Mouse (Mus musculus) adipocyte (in vitro differentiated cells): ENCODE results near the gene Icmt.
A peak's percentile ranks its signal among the peaks of the same experiment; 100 is the strongest.

Source experiments
- DNase-seq: peaks from one replicate; pipeline ENCODE4 v3.0.0-alpha.2; 2016; ENCODE audit warnings: low spot score

Gene Icmt

GRCm38 (mm10) chr4:152296874-152297861, at the start of gene Icmt:
Icmt (plus strand) TSS chr4:152297227.
- peak; percentile 97 for DNase-seq

DNA sequence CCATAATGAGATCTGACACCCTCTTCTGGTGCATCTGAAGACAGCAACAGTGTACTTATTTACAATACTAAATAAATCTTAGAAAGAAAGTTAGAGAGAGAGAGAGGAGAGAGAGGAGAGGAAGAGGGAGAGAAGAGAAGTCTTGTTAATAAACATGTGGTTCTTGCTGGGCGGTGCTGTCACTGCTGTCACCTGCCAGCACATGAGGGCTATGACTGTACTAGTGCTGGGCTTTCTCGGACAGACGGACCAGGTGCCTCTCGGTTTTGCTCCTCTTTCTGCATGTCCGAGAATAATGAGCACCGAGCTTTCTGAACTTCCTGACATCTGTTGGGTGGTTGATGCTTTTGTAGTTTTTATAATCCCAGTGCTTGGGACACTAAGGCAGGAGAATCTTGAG, 46.4 kb upstream of the Icmt start:
- no peak for DNase-seq

DNA sequence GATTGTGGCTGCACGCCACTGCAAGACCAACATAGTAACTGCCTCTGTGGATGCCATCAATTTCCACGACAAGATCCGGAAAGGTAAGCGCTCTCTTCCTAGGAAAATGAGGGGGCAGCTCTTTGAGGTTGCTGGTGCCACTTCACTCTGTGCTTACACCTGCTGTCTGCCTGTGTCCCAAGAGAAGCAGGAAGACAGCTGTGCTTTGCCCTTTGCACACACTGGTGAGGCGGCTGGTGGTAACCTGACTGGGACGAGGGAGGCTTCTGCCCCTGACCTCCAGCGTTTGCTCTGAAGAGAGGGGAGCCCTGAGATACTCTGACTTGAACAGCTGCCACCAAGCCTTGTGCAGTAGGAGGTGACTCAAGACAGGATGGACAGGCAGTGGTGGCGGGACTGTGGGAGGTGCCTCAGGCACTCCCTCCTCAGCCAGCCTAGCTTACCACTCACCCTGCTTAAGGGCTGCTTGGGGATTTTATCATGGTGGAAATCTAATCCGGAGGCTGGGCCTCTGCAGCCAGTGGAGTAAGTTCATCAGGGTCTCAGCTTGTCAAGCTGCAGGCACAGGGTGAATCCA, 43.8 kb upstream of the Icmt start:
- DNase-seq: no peak

DNA sequence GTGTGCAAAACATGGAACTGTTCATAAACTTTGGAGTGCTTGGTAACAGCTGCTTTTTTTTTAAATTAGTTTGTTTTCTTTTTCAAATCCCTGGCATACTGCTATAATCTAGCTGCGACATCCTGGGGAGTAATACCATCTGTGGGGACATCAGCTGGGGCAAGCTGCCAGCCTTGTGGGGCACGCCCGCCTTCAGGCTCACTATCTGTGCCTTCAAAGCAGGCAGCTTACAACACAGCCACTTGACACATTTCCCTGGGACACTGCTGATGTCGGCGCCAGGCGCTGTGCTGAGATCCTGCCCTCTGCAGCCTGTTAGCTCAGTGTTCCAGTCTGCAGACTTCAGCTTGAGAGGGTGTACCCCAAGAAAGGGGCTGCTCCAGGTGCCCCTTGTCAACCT, 40.0 kb upstream of the Icmt start:
- DNase-seq: peak; percentile 40

GRCm38 (mm10) chr4:152260451-152260850, 36.6 kb upstream of the Icmt start:
- no peak for DNase-seq

- no peak for DNase-seq
Measured at GRCm38 (mm10) chr4:152262187-152262586, 34.8 kb upstream of the Icmt start.

DNA sequence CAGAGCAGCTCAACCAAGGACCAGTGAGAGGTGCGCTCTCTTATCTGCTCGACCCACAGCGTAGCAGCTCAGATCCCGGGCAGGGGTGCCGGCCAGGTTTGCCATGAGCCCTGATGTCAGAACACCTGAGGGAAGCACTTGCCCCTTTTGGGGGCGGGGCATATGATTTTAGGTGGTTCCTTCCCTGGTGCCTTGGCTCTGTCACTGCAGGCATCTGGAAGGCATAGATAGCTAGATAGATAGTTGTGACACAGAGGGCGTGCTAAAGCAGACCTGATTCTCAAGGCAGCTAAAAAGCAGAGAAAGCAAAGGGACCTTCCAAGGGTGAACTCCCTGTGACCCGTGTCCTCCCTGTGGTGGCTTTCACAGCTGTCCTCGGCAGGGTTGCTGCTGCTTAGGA, 33.9 kb upstream of the Icmt start:
- DNase-seq: no peak

DNA sequence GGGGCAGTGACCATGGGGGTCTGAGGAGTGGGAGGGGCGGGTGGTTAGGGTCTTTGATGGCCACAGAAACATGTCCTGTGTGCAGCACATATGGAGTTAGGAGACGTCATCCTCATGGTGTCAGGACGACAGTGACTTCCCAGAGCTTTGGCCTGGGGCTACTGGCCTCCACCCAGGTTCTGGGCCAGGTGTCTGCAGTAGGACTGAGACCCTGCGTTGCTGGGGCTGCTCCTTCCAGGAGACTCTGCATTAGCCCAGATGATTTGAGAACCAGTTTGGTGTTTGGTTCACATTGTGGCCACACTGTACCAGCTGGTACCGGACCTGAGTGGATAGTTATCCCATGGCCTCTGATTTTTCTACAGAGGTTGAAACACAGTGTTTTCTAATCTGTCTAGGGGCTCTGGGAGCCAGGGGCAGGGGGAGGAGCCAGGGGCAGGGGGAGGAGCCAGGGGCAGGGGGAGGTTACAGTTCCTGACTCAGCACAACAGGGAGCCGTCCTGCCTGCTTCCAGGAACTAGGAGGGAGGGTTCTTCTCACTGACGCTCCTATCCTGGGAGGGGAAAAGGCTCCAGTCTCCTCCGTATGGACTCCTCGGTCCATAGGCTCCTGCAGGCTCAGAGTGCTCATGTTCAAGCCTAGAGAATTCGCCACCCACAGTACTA, 33.4 kb upstream of the Icmt start:
- DNase-seq: no peak

GRCm38 (mm10) chr4:152264177-152264530, 32.9 kb upstream of the Icmt start:
- DNase-seq: peak; percentile 48

- DNase-seq: no peak
Measured at GRCm38 (mm10) chr4:152264867-152265568, 32.0 kb upstream of the Icmt start.

GRCm38 (mm10) chr4:152265791-152266190, 31.2 kb upstream of the Icmt start:
- DNase-seq: no peak

DNA sequence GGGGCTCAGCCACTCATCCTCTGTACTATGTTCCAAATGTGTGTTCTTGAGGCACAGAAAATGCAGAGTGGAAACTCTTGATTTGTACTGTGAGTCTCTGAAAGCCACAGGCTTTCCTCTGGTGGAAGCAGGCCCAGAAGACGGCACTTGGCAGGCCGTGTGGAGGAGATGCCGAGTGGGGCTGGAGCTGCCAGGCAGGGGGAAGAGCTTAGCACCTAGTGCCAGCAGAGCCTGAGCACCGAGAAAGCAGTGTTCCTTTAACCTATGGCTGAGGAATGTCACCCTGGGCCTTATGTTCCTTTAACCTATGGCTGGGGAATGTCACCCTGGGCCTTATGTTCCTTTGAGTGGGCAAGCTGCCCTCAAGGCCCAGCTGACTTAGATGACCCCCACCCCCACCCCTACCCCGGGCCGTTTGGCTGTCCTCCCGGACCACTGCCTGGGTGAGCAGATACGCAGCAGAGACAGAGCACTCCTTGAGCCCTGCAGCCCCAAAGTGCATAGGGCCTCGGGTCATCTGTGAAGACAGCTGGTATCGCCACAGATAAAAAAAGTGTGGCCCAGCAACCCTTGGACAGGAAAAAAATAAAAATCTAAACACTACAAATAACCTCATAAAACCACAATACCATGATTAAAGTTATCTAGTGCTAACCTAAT, 30.7 kb upstream of the Icmt start:
- peak; percentile 54 for DNase-seq

- peak; percentile 93 for DNase-seq
Measured at GRCm38 (mm10) chr4:152267748-152268369, 29.2 kb upstream of the Icmt start.

GRCm38 (mm10) chr4:152269967-152270366, 27.1 kb upstream of the Icmt start:
- DNase-seq: no peak

DNA sequence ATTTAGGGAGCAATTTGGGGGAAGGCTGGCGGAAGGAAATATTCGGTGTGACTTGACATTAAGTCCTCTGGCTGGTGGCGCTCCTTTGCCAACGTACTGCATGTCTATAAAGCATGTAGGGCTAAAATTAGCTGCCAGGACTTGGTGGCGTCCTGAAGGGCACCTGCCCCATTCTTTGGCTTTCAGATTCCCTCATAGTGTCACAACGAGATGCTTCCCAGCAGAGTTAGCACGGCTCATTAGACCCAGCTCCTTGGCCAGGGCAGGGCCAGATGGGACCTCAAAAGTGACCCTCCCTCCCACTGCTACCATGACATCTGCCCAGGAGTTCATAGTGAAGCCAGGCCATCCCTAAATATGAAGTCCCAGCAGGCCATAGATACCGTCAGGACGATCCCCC, 26.4 kb upstream of the Icmt start:
- DNase-seq: no peak

DNA sequence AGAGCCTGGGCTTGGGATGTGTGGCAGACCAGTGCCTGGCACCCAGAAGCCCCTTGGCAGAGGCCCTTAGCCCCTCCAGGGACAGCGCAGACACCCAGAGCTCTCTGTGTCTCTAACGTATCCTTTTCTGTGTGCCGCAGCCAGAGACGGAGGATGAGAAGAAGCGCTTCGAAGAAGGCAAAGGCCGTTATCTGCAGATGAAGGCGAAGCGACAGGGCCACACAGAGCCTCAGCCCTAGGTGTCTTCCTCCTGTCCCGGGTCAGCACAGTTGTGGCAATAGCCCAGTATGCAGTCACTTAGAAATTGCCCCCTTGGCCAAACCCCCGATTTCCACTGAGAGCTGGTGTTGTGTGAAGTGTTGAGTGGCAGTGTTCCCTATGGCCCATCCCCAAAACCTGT, 25.7 kb upstream of the Icmt start:
- DNase-seq: no peak

DNA sequence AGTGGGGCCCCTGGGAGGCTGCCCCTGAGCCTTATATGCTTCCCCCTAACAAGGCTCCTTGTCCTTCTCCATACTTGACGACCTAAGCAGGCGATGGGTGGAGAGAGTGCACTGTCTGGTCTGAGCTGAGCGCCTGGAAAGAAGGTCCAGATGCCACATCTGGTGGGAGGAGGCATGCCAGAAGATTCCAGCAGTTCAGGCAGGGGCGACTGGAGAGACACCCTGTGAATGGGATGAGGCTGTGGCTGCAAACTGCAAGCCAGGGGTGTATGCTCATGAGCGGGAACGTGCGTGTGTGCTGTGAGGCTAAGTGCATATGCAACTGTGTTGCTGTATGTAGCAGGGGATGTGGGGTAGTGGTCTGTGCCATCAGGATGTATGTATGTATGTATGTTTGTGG, 25.0 kb upstream of the Icmt start:
- no peak for DNase-seq

DNA sequence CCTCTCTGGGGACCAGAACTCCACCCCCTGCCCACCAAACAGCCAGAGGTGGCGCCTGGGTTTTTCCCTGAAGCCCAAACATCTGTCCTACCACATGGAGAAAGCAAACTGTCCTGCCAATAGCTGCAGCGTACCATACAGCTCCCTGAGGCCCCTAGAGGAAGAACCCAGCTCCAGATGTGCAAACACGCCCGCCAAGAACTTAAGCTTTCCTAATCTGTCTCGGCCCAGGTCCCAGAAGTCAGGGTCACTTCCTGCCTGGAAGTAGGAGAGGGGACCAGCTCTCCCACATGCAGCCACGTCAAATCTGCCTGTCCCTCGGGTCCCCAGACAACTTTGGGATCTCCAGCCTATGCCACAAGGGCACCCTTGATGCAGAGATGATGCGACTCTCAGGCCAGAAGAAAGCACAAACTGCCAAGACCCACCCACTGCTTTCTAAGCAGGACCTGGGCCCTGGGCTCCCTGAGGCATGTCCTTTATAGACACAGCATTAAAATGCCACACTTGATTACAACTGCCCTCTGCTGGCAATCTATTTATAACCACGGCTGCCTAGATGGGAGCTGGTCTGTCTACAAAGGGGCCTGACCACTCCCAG, 24.5 kb upstream of the Icmt start:
- peak; percentile 87 for DNase-seq

DNA sequence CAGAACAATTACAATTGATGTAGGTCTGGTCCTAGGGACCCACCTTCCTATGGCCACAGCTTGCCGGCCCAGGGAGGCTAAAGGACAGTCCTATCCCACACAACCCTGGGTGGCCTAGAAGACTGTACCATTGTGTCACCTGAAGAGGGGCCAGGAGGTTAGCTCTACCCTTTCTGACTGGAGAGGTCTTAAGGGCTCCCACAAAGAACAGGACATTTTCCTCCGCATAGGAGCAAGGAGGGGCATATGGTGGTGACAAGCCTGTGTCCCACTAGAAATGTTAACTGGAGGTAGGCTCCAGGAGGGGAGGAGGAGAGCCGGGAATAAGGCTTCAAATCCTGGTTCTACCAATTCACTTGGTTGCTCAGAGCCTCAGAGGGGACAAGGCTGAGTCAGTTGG, 23.8 kb upstream of the Icmt start:
- DNase-seq: no peak

- DNase-seq: no peak
Measured at GRCm38 (mm10) chr4:152273621-152274236, 23.3 kb upstream of the Icmt start, which contains the start of gene Gpr153. Gpr153 (plus strand) TSS chr4:152274232.
